Mouse (Mus musculus): ENCODE results near the gene Tpcn1.

- no peak for TF ChIP-seq EP300 (IDR thresholded peaks at IDR 0.05; ENCODE audit: low read depth)
- TF ChIP-seq CTCF (IDR thresholded peaks at IDR 0.05; ENCODE audit: low read depth), result no peak
These were observed 19.5 kb downstream of the Tpcn1 start for GRCm38 (mm10) chr5:120568964-120569363.
